Mouse (Mus musculus) neural tube, embryonic 13.5 days (tissue): Measurements from ENCODE around the gene Lrtm1. TPM values are rescaled to one million over a fixed set of nuclear protein-coding genes. Genes with fewer than 3 reads are reported as not detected.

Experiments
- ATAC-seq: fragments of 200-750 bp; cut with Nextera tagmentation; 2 replicates; pipeline ENCODE4 v1.8.0; 2017; ENCODE audit warnings: low read depth, mild to moderate bottlenecking, moderate TSS enrichment, moderate library complexity
- H3K27ac ChIP-seq: fragments of 300-500 bp; sonication (generic); replicated peaks from 2 replicates; pipeline ENCODE4 v1.5.1; 2015; ENCODE audit warnings: moderate library complexity, mild to moderate bottlenecking, inconsistent platforms
- H3K27me3 ChIP-seq: fragments of 300-500 bp; sonication (generic); 2 replicates; pipeline ENCODE4 v1.6.1; 2015; ENCODE audit warnings: mild to moderate bottlenecking, inconsistent platforms
- H3K36me3 ChIP-seq: fragments of 300-500 bp; sonication (generic); 2 replicates; pipeline ENCODE4 v1.6.1; 2015; ENCODE audit warnings: mild to moderate bottlenecking, inconsistent platforms
- H3K4me1 ChIP-seq: fragments of 300-500 bp; sonication (generic); replicated peaks from 2 replicates; pipeline ENCODE4 v1.6.1; 2015; ENCODE audit warnings: inconsistent platforms
- H3K4me2 ChIP-seq: fragments of 300-500 bp; sonication (generic); 2 replicates; pipeline ENCODE4 v1.6.1; 2015; ENCODE audit warnings: inconsistent platforms, mild to moderate bottlenecking, moderate library complexity
- H3K4me3 ChIP-seq: fragments of 300-500 bp; sonication (generic); 2 replicates; pipeline ENCODE4 v1.5.1; 2015; ENCODE audit warnings: mild to moderate bottlenecking, inconsistent platforms
- H3K9ac ChIP-seq: fragments of 300-500 bp; sonication (generic); 2 replicates; pipeline ENCODE4 v1.6.1; 2015; ENCODE audit warnings: moderate library complexity, mild to moderate bottlenecking, inconsistent platforms
- H3K9me3 ChIP-seq: fragments of 300-500 bp; sonication (generic); 2 replicates; pipeline ENCODE4 v1.6.1; 2016; ENCODE audit warnings: inconsistent platforms
- WGBS: fragments of 180-500 bp; shearing (Covaris S2); methylation state at CpG from one replicate; pipeline ENCODE4 v1.1.7; 2015; 5-methylcytosine and 5-hydroxymethylcytosine counted together
- polyA plus RNA-seq: library from polyadenylated mRNA; unstranded; fragments of >200 nt; fragmentation: Nextera tagmentation; extraction: Ambion mirVana; gene quantifications from 2 replicates; pipeline ENCODE4 v1.2.1, GENCODE M21; 2015

The Lrtm1 gene
- polyA plus RNA-seq, 1 experiment from 2014 or later: 0.24 TPM

DNA sequence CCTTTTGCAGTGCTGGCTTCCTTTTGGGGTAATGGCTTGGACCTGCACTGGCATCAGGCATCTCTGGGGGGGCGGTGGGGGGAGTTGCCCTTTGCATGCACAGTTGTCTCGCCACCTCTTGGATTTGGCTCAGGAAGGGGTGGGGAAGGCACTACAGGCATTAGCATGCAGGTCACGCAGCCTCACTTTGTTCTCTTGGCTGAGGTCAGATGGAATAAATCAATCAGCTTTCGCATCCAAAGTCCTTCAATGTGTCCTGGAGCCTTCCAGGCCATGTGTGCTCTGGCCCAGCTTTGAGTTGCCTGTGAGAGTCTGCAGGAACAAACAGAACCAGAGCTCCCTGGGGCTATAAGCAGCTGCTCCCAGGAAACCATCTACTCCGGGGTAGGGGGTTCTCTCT, 2.1 kb upstream of the Lrtm1 start:
- Histone ChIP-seq H3K36me3 (no peaks in the 10 kb centered on the region), H3K27ac (no peak overlapping the region), H3K9ac (no peak overlapping the region), H3K4me2 (no peak overlapping the region), H3K27me3 (no peaks in the 10 kb centered on the region), H3K4me1 (peaks cover 16% of the 10 kb centered on the region), H3K9me3 (no peaks in the 10 kb centered on the region), H3K4me3 (no peak overlapping the region)
- peak; percentile 61; the same call in 1 of the 2 replicates for ATAC-seq
- 29% methylated on average over 5 of the region's 5 CpGs for WGBS

DNA sequence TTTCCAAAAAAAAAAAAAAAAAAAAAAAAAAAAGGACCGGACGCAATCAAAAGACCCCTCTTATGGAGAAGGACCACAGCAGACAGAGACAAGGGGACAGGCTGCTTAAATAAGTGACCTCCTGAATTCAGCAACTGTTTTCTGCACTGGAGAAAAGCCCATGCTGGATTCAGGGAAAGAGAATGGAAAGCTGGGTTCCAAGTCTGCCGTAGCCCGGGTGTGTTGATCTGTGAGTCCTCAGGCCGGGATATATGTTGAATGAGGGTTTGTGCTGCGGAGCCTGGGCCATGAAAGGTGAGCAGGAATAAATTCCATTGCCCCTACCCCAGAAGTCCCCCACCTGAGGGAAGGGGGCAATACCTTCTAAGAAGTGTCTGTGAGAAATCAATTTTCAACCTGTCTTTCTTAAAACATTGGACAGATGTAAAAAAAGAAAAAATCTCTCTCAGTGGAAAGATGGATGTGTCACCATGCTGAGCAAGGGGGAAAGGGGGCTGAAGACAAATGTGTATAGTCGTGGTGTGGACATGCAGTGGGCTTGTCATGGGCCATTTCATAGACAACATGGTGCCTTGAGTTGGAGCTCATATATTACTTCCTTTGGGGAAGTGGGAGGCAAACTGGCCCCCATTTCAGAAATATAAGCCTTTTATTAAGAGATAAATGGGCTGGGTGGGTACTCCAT, 450 bp downstream of the Lrtm1 start:
- 47% methylated on average over 7 of the region's 7 CpGs for WGBS

DNA sequence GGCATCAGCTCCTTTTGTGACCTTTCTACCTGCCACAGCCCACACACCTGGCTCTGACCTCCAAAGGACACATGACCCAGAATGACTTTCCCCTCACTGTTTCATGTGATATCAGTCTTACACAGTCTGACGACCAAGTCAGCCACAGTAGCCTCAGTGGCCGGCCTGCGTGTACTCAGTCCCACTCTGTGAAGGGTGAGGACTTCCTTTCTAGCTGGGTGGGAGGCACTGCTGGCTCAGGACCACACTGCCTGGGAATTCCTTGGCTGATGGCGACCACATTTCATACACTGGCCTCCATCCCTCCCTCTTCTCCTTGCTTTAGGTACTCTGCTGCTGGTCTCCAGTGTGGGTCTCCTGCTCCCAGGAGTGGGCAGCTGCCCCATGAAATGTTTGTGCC, 3.3 kb downstream of the Lrtm1 start:
- Histone ChIP-seq H3K9me3 (no peaks in the 10 kb centered on the region), H3K36me3 (no peaks in the 10 kb centered on the region), H3K9ac (no peak overlapping the region), H3K27me3 (no peaks in the 10 kb centered on the region), H3K27ac (no peak overlapping the region), H3K4me2 (no peak overlapping the region), H3K4me3 (no peak overlapping the region), H3K4me1 (peaks cover 8% of the 10 kb centered on the region; the same call in 1 of the 2 replicates)
- WGBS: 89% methylated on average over 4 of the region's 4 CpGs
- ATAC-seq: no peak

More for the DNA sequence above, 450 bp downstream of the Lrtm1 start:
- H3K9ac ChIP-seq: no peak overlapping the region
- H3K4me1 ChIP-seq: peaks cover 16% of the 10 kb centered on the region
- no peak overlapping the region for H3K4me3 ChIP-seq
- H3K27me3 ChIP-seq: no peaks in the 10 kb centered on the region
- H3K9me3 ChIP-seq: no peaks in the 10 kb centered on the region
- H3K27ac ChIP-seq: no peak overlapping the region
- H3K4me2 ChIP-seq: no peak overlapping the region
- H3K36me3 ChIP-seq: no peaks in the 10 kb centered on the region
- ATAC-seq: no peak

DNA sequence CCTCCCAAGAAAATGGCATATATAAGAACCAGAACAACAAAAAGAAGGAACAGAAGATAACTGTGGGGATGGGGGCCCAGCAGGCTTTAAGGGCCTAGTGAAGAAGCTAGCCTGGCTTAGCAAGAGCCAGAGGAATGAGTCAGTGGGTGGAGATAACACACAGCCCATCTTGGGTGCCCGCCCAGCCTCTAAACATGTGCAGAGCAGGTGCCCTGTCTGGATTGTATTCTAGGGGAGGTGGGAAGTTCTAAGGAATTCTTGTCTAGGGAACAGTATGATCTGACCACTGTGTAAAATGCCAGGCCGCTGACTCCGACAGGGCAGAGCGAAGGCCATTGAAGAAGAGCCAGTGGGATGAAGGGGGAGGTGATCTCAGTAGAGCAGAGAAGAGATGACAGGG, 5.2 kb downstream of the Lrtm1 start:
- WGBS: 89% methylated on average over 4 of the region's 4 CpGs
- Histone ChIP-seq H3K27me3 (no peaks in the 10 kb centered on the region), H3K27ac (no peak overlapping the region), H3K9me3 (no peaks in the 10 kb centered on the region), H3K4me3 (no peak overlapping the region), H3K36me3 (no peaks in the 10 kb centered on the region), H3K4me2 (no peak overlapping the region), H3K9ac (no peak overlapping the region), H3K4me1 (no peaks in the 10 kb centered on the region; the same call in 1 of the 2 replicates)
- no peak for ATAC-seq

DNA sequence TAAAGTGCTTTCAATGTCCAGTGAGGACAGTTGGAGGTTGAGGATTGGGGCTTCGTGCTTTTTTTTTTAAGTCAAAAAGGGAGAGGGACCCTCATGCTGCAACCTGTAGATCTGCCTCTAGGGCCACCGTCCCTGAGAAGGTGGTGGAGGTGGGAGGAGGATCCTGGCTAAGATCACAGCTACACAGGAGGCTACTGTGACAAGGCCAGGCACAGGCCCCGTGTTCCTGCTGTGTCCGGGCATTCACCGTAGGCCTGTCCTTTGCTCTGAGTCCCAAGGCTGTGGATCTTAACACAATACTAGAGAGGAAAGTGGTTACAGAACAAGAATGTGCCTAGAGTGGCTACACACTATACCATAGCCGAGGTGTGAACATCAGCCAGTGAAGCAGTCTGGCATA, 7.3 kb downstream of the Lrtm1 start:
- Histone ChIP-seq H3K9me3 (no peaks in the 10 kb centered on the region), H3K36me3 (no peaks in the 10 kb centered on the region), H3K4me3 (no peak overlapping the region), H3K27me3 (no peaks in the 10 kb centered on the region), H3K9ac (no peak overlapping the region), H3K27ac (no peak overlapping the region), H3K4me1 (peaks cover 19% of the 10 kb centered on the region), H3K4me2 (no peak overlapping the region)
- ATAC-seq: no peak
- 84% methylated on average over 6 of the region's 6 CpGs for WGBS

DNA sequence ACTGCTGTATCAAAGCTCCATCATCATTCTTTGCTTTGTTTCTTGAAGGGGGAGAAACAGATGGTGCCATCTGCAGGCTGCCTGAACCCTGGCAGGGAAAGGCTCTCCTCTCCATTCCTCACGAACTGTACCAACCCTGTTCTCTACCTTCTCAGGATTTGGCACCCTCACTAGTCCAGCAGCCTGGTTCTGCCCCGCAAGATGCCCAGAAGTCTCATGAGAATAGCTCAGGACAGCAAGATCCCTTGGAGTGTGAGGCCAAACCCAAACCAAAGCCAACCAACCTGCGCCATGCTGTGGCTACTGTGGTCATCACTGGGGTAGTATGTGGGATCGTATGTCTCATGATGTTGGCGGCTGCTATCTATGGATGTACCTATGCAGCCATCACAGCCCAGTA, 9.3 kb downstream of the Lrtm1 start:
- Histone ChIP-seq H3K27me3 (no peaks in the 10 kb centered on the region), H3K4me2 (no peak overlapping the region), H3K27ac (no peak overlapping the region), H3K4me1 (peaks cover 24% of the 10 kb centered on the region), H3K4me3 (no peak overlapping the region), H3K9ac (no peak overlapping the region), H3K9me3 (no peaks in the 10 kb centered on the region), H3K36me3 (no peaks in the 10 kb centered on the region)
- no peak for ATAC-seq
- WGBS: 86% methylated on average over 5 of the region's 5 CpGs

DNA sequence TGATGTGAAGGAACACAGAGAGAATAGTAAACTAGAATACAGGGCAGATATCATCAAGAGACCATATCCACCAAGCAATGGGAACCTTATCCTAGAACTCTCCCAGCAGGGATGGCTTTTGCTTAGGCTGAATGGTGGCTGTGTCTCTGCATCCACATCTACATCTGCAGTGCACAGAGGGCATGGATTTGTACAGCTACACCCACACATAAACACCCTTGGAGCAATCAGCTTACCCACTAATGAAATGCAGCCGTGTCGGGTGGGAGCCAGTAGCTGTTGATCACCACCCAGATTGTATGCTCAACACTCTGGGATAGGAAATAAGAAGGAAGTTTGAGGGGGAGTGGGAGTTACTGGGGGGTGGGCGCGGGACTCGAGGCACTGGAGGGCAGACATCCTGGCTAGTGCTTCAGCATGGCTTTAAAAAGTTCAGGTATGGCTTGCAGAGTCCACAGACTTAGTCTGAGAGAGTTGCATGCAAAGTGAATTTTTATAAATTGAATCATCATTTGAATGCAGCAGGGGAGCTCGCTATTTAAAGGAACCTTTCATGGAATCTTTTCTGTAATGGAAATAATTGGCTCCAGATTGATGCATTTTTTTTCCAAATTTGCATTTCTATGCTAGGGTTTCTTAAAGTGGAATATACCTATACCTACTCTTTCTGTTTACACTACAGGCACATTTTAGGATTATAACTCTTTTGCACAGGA, 10.5 kb downstream of the Lrtm1 start:
- Histone ChIP-seq H3K9ac (no peak overlapping the region), H3K27ac (no peak overlapping the region), H3K4me1 (peaks cover 24% of the 10 kb centered on the region), H3K9me3 (no peaks in the 10 kb centered on the region), H3K36me3 (no peaks in the 10 kb centered on the region), H3K27me3 (no peaks in the 10 kb centered on the region), H3K4me3 (no peak overlapping the region), H3K4me2 (no peak overlapping the region)
- ATAC-seq: no peak
- 51% methylated on average over 6 of the region's 6 CpGs for WGBS

DNA sequence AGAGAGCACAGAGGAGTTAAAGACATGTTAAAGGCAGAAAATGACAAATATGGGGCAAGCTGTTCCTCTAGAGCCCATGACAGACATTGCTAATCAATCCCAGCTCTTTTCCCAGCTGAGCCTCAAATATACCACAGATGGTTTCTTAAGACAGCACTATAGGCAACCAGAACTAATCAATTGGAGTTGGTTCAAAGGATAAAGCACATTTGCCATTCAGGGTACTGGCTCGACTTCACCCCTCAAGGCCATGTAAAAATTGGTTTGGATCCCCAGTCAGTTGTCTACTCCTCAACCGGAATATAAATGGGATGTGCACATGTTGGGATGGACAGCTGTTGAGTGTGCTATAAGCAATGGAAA, 11.1 kb downstream of the Lrtm1 start:
- no peaks in the 10 kb centered on the region for H3K9me3 ChIP-seq
- 30% methylated on average over 2 of the region's 2 CpGs for WGBS
- no peak overlapping the region for H3K4me3 ChIP-seq
- no peaks in the 10 kb centered on the region for H3K27me3 ChIP-seq
- peaks cover 24% of the 10 kb centered on the region for H3K4me1 ChIP-seq
- H3K36me3 ChIP-seq: no peaks in the 10 kb centered on the region
- H3K9ac ChIP-seq: no peak overlapping the region
- no peak overlapping the region for H3K4me2 ChIP-seq
- ATAC-seq: no peak; the same call in 1 of the 2 replicates
- H3K27ac ChIP-seq: no peak overlapping the region

DNA sequence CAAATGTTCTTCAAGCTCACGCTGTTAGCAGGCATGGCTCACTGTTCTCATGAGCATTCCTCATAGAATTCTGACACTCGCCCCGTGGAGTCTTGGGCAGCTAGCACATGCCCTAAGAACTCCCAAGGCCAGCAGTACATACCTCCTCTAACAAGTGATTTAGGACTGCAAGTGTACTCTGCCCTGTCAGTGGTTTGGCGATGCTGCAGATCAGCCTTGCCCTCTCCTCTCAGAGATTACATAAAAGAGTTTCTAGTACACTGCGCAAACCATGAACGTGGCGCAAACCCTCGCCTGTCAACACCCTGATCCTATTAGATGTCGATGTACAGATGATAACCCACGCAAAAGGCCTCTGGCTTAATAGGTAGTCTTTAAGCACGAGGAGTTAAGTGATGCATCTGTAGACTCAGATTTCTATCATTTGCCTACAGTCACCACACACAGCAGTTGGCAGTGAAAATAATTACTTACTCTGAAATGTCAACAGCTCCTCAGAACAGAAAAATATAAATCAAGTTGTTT, 11.9 kb downstream of the Lrtm1 start:
- peak overlapping the region; percentile 46; the same call in 1 of the 2 replicates for H3K27ac ChIP-seq
- H3K4me2 ChIP-seq: no peak overlapping the region
- no peak overlapping the region for H3K9ac ChIP-seq
- H3K36me3 ChIP-seq: no peaks in the 10 kb centered on the region
- no peak for ATAC-seq
- H3K4me1 ChIP-seq: peaks cover 24% of the 10 kb centered on the region
- WGBS: 73% methylated on average over 11 of the region's 11 CpGs
- no peaks in the 10 kb centered on the region for H3K9me3 ChIP-seq
- H3K4me3 ChIP-seq: no peak overlapping the region
- H3K27me3 ChIP-seq: no peaks in the 10 kb centered on the region

DNA sequence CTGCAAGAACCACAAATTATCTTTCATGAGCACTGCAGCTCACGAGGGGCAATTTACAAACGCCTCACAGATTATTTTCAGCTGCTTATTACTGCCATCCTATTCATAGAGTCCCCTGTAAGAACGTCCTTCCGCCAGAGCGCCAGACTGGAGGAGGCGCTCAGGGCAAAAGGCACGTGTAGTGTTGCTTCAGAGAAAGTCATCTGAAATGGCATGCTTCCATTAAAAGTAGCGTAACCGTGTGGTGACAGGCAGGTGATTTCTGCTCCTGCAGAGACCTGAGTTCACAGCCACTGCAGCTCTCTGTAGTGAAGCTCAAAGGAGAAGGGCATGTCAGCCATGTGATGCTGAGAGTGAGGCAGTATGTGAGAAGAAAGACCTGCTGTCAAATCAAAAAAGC, 12.5 kb downstream of the Lrtm1 start:
- no peak overlapping the region for H3K9ac ChIP-seq
- WGBS: 50% methylated on average over 9 of the region's 9 CpGs
- no peak for ATAC-seq
- peaks cover 24% of the 10 kb centered on the region for H3K4me1 ChIP-seq
- no peak overlapping the region for H3K4me2 ChIP-seq
- no peaks in the 10 kb centered on the region for H3K36me3 ChIP-seq
- no peak overlapping the region for H3K4me3 ChIP-seq
- H3K27me3 ChIP-seq: no peaks in the 10 kb centered on the region
- H3K9me3 ChIP-seq: no peaks in the 10 kb centered on the region
- H3K27ac ChIP-seq: 0 out of 2 replicates have a peak overlapping the region, but pooled peaks have one; percentile 28

DNA sequence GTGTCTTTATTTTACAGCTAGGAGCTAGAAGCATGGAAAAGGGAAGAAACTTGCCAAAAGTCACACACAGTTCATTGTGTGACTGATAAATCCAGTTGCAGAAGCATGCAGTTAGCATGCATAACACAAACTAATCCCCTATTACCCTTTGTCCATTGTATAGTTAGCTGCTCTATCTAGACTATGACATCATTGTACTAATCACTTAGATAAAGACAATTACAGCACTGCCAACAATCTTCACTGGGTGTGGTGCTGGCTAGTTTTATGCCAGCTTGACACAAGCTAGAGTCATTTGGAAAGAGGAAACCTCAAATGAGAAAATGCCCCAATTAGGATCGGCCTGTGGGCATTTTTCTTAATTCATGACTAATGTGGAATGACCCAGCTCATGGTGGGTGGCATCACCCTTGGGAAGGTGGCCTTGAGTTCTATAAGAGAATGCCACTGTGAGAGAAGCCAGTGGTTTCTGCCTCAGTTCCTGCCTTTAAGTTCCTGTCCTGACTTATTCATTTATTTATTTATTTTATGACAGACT, 13.9 kb downstream of the Lrtm1 start:
- Histone ChIP-seq H3K36me3 (no peaks in the 10 kb centered on the region), H3K27me3 (no peaks in the 10 kb centered on the region), H3K27ac (no peak overlapping the region), H3K4me2 (no peak overlapping the region), H3K4me3 (no peak overlapping the region), H3K4me1 (peaks cover 24% of the 10 kb centered on the region), H3K9ac (no peak overlapping the region), H3K9me3 (no peaks in the 10 kb centered on the region)
- WGBS: 84% methylated on average over 1 of the region's 1 CpGs
- no peak for ATAC-seq

DNA sequence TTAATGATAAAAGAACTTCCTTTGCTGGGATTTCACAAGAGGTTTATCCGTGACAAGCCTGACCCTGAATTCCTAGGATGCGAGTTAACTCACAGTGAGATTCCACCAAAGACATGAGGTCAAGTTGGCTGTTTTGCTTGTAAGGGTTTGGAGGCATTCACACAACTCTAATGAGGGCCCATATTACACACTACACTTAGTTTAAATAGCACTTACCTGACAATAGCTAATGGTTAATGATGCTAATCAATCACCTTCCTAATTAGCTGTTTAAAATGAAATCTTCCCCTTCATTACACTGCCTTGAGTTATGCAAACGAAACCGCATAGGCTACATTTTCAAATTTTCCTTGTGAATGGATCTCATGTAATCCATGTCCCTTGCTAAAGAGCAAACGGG, 20.2 kb downstream of the Lrtm1 start:
- H3K4me1 ChIP-seq: peaks cover 17% of the 10 kb centered on the region
- no peaks in the 10 kb centered on the region for H3K27me3 ChIP-seq
- H3K36me3 ChIP-seq: no peaks in the 10 kb centered on the region
- no peak overlapping the region for H3K27ac ChIP-seq
- H3K9me3 ChIP-seq: no peaks in the 10 kb centered on the region
- H3K4me2 ChIP-seq: no peak overlapping the region
- H3K4me3 ChIP-seq: no peak overlapping the region
- no peak overlapping the region for H3K9ac ChIP-seq
- no peak for ATAC-seq
- 33% methylated on average over 5 of the region's 5 CpGs for WGBS
